Mouse (Mus musculus): ENCODE data around the gene Cd5.
A peak's percentile ranks its signal among the peaks of the same experiment; 100 is the strongest.

Cd5 gene

GRCm38 (mm10) chr19:10738811-10739210 is at the start of gene Cd5:
Gene Cd5, minus strand, starts transcription at chr19:10739002.
- DNase-seq (ENCODE audit: low read depth, low spot score): no peak

GRCm38 (mm10) chr19:10788242-10788641 is 49.4 kb upstream of the Cd5 start:
- DNase-seq (ENCODE audit: low read depth, low spot score): no peak

DNA sequence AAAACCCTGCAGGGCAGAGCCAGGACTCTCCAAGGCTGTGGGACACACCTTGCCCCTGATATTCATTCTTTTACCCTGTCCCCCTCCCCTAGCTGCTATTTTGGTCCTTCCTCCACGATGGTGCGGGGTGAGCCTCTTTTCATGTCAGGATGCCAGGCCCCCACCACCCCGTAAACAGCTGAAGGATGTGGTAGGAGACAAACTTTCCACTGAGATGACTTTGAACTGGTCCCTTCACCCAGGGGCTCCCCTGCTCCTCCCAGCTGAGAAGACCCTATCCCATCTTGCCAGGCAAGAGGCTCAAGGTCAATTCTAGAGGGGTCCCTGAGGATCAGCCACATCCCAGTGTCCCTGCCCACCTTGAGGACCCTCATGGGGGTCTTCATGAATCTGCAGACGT is 48.6 kb upstream of the Cd5 start:
- no peak for DNase-seq (ENCODE audit: low read depth, low spot score)

- DNase-seq (ENCODE audit: low read depth, low spot score): peak; percentile 20
These were observed 48.0 kb upstream of the Cd5 start for GRCm38 (mm10) chr19:10786753-10787152.

DNA sequence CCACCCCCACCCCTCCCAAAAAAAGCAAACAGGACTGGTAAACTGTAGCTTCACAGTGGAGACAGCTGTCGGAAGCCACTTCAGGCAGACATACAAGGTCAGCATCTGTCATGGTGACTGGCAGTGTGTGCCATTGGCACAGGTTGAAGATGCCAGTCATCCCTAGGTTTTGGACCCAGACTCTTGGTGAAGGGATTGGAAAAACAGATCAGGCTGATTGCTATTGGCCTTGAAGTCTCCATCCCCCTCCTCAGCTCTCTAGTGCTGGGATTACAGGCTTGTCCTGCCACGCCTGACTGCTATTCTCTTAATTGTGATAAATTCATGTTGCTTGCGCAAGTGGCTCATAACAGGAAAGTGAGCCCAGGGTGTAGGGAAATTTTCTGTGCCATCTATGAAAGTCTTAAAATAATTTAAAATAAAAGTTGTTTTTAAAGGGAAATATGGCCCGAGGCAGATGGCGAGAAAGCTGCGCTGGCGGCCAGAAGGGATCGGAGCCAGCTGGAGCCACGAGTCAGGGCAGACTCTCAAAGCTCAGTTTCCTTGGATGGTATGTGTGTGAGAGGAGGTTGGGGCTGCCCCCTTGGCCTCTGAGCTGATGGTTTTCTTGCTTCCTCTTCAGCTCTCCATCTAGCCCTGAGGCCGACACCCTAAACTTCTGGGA is 46.1 kb upstream of the Cd5 start:
- DNase-seq (ENCODE audit: low read depth, low spot score): peak; percentile 83

- DNase-seq (ENCODE audit: low read depth, low spot score): no peak
These were observed 45.3 kb upstream of the Cd5 start for GRCm38 (mm10) chr19:10784061-10784460.

DNA sequence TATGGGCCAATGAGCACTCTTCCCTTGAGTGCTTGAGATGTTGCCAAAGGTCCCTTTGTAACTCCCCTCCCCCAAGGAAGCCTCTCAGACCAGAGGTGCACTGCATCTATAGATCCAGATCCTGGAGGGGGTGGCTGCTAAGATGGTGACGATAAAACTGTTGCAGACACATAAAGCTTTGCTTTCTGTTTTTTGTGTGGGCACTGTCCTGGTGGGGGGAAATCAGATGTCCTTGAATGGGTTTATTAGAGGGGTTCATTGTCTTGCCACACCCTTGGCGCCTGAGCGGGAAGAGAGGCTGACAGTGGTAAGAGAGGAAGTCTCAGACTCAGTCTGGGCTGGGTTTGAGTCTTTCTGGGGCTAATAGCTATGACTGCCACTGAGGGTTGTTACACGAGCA is 44.4 kb upstream of the Cd5 start:
- DNase-seq (ENCODE audit: low read depth, low spot score): no peak

DNA sequence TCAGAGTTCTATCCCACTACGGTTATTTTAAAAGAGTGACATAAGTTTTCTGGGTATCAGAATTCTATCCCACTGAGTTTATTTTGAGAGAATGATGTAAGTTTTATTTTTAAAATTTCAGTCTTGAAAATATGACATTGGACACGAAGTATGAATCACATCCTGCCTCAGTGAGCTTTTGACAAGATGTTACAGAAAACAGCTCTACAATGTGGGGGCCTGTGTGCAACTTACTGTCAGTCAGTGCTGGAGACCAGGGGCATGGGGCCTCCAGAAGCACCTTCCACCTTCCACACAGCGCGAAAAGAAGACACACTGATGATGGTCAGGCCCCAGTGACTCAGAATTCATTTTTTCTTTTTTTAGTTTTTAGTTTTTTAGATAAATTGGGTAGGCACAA is 42.8 kb upstream of the Cd5 start:
- DNase-seq (ENCODE audit: low read depth, low spot score): peak; percentile 83

DNA sequence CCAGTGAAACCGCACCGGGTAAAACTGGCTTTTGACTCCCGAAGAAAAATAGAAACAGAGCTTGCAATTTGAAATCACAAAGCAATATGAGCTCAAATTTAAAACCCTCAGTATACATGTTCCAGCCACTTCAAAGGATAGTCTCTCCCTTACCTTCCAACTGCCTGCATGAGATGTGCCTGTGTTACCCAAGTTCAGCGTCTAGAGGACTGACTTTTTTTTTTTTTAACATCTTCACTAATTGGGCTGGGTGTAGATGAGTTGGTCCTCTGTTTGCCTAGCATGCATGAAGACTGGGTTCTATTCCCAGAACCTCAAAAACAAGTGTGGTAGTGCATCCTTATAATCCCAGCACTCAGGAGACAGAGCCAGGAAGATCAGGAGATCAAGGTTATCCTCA is 38.1 kb upstream of the Cd5 start:
- DNase-seq (ENCODE audit: low read depth, low spot score): no peak

- DNase-seq (ENCODE audit: low read depth, low spot score): no peak
These were observed 35.3 kb upstream of the Cd5 start for GRCm38 (mm10) chr19:10774141-10774540.

GRCm38 (mm10) chr19:10773384-10773783 is 34.6 kb upstream of the Cd5 start:
- DNase-seq (ENCODE audit: low read depth, low spot score): no peak

- DNase-seq (ENCODE audit: low read depth, low spot score): no peak
These were observed 34.1 kb upstream of the Cd5 start for GRCm38 (mm10) chr19:10772866-10773265.

DNA sequence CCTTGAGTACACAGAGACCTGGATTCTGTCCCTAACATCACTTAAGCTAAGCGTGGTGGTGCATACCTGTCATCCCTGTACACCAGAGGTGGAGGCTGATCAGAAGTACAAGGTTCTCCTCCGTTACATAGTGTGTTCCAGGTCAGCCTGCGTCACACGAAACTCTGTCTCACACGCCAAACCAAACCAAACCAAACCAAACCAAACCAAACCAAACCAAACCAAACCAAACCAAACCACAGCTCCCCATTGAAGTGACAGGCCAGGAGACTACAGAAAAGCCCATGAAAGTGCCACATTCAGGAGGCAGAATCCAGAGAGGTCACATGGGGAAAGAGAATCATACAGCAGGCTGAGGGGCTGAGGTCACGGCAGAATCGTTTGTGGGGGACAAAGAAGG is 33.2 kb upstream of the Cd5 start:
- no peak for DNase-seq (ENCODE audit: low read depth, low spot score)

DNA sequence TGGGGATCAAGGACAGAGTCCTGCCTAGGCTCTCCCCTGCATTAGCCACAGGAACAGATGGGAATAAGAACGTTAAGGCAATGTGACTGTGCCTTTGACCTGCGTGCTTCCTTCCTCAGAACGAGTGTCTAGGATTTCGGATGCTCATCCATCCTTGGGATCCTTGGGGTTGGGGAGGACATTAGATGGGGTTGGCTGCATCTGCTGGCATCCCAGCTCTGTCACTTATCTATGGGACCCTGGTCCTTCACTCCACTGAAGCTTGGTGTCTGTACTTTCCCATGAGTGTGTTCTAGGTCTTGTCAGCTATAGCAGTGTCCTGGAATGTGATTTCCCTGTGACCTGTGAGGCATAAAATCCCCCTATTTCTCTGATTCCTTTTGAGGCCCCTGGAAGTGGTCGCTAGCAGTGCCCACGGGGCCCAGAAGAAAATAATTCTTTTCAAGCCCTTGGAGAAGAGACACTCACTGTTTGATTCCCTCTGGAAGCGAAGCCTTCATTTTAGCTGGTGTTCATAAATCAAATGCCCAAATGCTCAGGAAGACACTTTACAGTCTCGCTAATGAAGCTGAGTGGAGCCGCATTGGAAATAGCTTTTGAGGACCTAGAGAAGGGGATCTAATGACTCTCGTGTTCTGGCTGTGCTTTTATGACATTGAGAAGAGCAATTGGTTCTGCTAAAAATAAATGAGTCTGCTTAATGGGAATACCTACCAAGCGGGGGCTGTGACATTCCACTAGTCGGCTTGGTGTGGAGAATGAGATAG is 30.8 kb upstream of the Cd5 start:
- DNase-seq (ENCODE audit: low read depth, low spot score): no peak

DNA sequence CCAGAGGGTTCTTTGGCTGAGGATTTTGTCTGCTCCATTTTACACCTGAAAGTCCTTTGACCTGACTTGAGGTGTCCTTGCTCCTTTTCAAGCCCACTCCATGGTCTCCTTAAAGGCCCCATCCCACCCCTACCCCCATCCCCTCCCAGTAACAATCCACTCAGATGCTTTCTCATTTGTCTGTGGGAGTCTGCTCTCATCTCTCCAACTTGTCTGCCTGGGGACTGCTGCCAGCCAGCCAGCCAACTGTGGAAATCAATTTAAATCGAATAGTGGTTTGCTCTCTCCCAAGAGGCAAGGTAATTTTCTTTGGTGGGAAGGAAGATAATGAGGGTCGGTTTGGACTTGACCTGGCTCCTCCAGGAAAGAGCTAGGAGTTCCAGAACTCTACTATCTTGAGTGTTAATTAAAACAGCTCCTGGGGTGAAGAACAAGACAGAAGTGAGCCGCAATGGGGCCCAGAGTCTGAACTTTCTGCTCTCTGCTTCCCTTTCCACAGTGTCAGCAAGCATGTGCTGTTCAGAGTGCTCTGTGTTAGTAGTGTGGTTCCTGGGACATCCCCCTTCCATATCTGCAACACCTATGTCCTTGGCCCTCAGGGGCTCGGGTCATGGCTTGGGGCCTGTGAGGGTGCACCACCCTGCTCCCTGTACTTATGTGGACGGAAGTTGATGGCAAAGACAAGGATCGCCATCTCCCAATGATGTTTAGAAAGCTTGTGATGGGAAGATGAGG is 30.1 kb upstream of the Cd5 start:
- DNase-seq (ENCODE audit: low read depth, low spot score): no peak

DNA sequence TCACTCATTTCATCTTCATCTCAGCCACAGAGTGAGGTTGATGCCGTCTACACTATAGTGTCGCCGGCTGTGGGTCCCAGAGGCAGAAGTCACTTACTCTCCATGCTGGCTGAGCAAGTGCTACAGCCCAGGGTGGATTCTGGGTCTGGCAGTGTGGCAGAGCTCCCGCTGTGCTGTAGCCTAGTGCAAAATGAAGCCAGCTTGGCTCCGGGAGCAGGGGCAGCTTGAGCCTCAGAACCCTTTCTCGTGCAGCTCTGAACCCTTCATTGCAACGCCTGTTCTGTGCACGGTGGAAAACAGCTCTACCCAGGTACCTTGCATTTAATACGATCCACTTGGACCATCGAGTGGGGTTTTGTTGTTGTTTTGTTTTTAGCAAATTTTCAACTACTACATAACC is 28.8 kb upstream of the Cd5 start:
- DNase-seq (ENCODE audit: low read depth, low spot score): peak; percentile 91

- DNase-seq (ENCODE audit: low read depth, low spot score): peak; percentile 89
These were observed 24.7 kb upstream of the Cd5 start for GRCm38 (mm10) chr19:10763381-10764031.

GRCm38 (mm10) chr19:10762468-10762867 is 23.7 kb upstream of the Cd5 start:
- peak; percentile 69 for DNase-seq (ENCODE audit: low read depth, low spot score)

DNA sequence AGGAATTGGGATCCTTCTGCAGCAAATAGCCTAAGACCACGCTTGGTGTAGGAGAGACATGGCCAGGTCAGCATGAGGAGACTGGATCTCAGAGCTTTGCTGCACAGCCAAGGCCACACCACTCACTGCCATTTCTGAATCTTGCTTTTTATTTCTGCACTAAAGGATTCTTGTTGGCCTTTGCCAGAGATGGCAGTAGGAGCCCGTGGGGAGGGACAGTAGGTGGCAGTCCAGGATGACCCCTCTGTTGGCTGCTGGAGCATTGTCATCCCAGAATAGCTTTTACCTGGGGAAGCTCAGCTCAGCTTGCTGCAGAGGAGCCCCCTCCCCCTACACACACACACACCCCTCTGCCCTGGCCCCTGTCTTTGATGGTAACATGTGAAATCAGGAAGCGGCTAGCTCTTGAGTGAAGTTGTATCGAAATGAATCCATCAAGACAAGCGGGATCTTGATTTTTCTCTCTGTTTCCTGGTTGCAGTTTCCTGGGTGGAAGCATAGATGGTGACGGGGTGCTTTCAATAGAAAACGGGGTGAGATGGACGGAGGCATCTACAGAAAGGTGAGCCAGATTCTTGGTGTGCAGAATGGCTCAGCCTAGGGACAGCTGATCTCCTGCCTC is 23.1 kb upstream of the Cd5 start:
- DNase-seq (ENCODE audit: low read depth, low spot score): no peak

DNA sequence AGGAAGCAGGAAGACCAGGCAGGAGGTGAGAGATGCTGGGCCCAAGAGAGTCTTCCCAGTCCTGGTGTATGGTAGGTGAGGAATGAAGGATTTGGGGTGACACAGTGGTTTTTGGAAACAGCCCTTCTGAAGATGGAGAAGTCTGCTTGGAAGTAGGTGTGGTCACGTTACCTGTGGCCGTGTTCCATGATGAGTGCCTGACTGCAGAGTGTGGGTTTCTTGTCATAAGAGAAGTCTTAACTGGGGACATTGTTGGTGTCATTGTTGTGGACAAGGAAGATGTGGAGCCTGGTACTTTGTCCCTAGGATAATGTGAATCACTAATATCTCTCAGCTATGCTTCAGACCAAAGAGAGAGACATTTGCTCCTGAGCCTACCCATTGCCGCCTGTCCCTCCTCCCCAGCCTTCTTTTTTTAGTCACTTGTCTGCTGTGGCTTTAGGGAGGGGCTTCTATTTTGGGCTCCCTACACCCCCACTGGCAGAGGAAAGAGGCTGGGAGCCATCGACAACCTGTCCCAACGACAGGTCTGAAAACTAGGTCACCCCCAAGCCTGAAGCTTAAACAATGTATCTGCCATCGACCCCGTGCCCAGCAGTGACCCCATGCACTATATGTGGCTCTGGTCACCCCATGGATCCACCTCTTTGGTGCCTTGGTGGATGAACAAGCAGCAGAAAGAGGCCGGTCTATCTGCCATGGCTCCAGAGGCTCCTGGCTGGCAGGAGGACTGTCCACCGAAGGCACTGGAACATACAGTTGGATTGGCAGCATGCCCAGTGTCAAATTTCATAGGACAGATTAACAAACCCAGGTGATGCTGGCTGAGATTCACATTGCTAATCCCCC is 21.4 kb upstream of the Cd5 start:
- DNase-seq (ENCODE audit: low read depth, low spot score): peak; percentile 93

GRCm38 (mm10) chr19:10759525-10759924 is 20.7 kb upstream of the Cd5 start:
- DNase-seq (ENCODE audit: low read depth, low spot score): no peak

All from brain, adult 2 months (tissue).